Mouse (Mus musculus) adrenal gland, postnatal 14 days (tissue): ENCODE results near the gene Olfr806. TPM values are rescaled to one million over a fixed set of nuclear protein-coding genes. Genes with fewer than 3 reads are reported as not detected.

Source experiments
- DNase-seq: peaks from one replicate; pipeline ENCODE4 v3.0.0; 2021; ENCODE audit warnings: mixed read lengths
- long read RNA-seq, 2 experiments: library from polyadenylated mRNA; stranded (forward); transcript quantifications; one replicate each; pipeline ENCODE4 v2.0.0; 2021
- microRNA-seq, 2 experiments: library from miRNA; unstranded; fragments of <30 nt; microRNA quantifications; one replicate each; pipeline ENCODE4 v1.2.0; 2021
- total RNA-seq: library from RNA; stranded (reverse); gene quantifications from 2 replicates; pipeline ENCODE4 v1.2.3, GENCODE M21; 2021

Olfr806 gene
- not detected in 2 replicates for total RNA-seq
- long read RNA-seq, experiment 1, result 0 reads
- long read RNA-seq, experiment 2, result 0 reads

- DNase-seq, result no peak
Measured at GRCm38 (mm10) chr10:129741821-129742220, at the start of gene Olfr806. TSS of gene Olfr806 (minus strand) at chr10:129741921.

GRCm38 (mm10) chr10:129778123-129778522 is 36.4 kb upstream of the Olfr806 start:
- DNase-seq, result no peak

- DNase-seq, result no peak
Measured at GRCm38 (mm10) chr10:129774338-129774737, 32.6 kb upstream of the Olfr806 start, which contains the start of gene Olfr809. TSS of gene Olfr809 (plus strand) at chr10:129774638.

- DNase-seq, result no peak
Measured at GRCm38 (mm10) chr10:129765182-129765581, 23.5 kb upstream of the Olfr806 start, which contains the start of gene Olfr808. TSS of gene Olfr808 (plus strand) at chr10:129765482.

GRCm38 (mm10) chr10:129757693-129758092 is 16.0 kb upstream of the Olfr806 start, which contains the start of gene Olfr807:
TSS of gene Olfr807 (minus strand) at chr10:129757793.
- DNase-seq, result no peak

GRCm38 (mm10) chr10:129729275-129729674 is 12.4 kb downstream of the Olfr806 start, which contains the start of gene Olfr805:
TSS of gene Olfr805 (minus strand) at chr10:129729375.
- DNase-seq, result no peak

GRCm38 (mm10) chr10:129702910-129703309 is 38.8 kb downstream of the Olfr806 start, which contains the start of gene Olfr804:
TSS of gene Olfr804 (plus strand) at chr10:129703210.
- no peak for DNase-seq

GRCm38 (mm10) chr10:129694186-129694585 is 47.5 kb downstream of the Olfr806 start, which contains the start of gene Olfr803:
TSS of gene Olfr803 (minus strand) at chr10:129694286.
- DNase-seq, result no peak

- no peak for DNase-seq
Measured at GRCm38 (mm10) chr10:129688069-129688468, 53.7 kb downstream of the Olfr806 start, which contains the start of gene Olfr802. TSS of gene Olfr802 (minus strand) at chr10:129688169.

Small RNAs within 50 kb of the gene (microRNA-seq; reads per million reads assigned to microRNA genes)
- 0 reads per million in 2 experiments for gene Gm24485

Other genes starting within 250 kb of the Olfr806 start
- gene Olfr790, start 243.4 kb downstream of the Olfr806 start, total RNA-seq, result not detected in 2 replicates
- not detected in 2 replicates for gene Olfr791, start 220.1 kb downstream of the Olfr806 start, total RNA-seq
- not detected in 2 replicates for gene Olfr792, start 202.8 kb downstream of the Olfr806 start, total RNA-seq
- not detected in 2 replicates for gene Olfr794, start 174.3 kb downstream of the Olfr806 start, total RNA-seq
- not detected in 2 replicates for gene Olfr796, start 129.4 kb downstream of the Olfr806 start, total RNA-seq
- gene Olfr798, start 114.0 kb downstream of the Olfr806 start, total RNA-seq, result not detected in 2 replicates
- gene Olfr799, start 104.4 kb downstream of the Olfr806 start, total RNA-seq, result not detected in 2 replicates
- not detected in 2 replicates for gene Olfr800, start 84.2 kb downstream of the Olfr806 start, total RNA-seq
- not detected in 2 replicates for gene Olfr801, start 68.1 kb downstream of the Olfr806 start, total RNA-seq
- gene Olfr802, start 53.8 kb downstream of the Olfr806 start, total RNA-seq, result not detected in 2 replicates
- not detected in 2 replicates for gene Olfr803, start 47.6 kb downstream of the Olfr806 start, total RNA-seq
- not detected in 2 replicates for gene Olfr804, start 38.7 kb downstream of the Olfr806 start, total RNA-seq
- gene Olfr805, start 12.5 kb downstream of the Olfr806 start, total RNA-seq, result not detected in 2 replicates
- not detected in 2 replicates for gene Olfr807, start 15.9 kb upstream of the Olfr806 start, total RNA-seq
- gene Olfr808, start 23.6 kb upstream of the Olfr806 start, total RNA-seq, result not detected in 2 replicates
- gene Olfr809, start 32.7 kb upstream of the Olfr806 start, total RNA-seq, result not detected in 2 replicates
- gene Olfr810, start 53.0 kb upstream of the Olfr806 start, total RNA-seq, result not detected in 2 replicates
- not detected in 2 replicates for gene Olfr811, start 62.5 kb upstream of the Olfr806 start, total RNA-seq
- gene Olfr812, start 104.2 kb upstream of the Olfr806 start, total RNA-seq, result not detected in 2 replicates
- not detected in 2 replicates for gene Olfr813, start 113.4 kb upstream of the Olfr806 start, total RNA-seq
- gene Olfr814, start 137.9 kb upstream of the Olfr806 start, total RNA-seq, result not detected in 2 replicates
- gene Olfr815, start 163.9 kb upstream of the Olfr806 start, total RNA-seq, result not detected in 2 replicates
- gene Olfr816, start 173.7 kb upstream of the Olfr806 start, total RNA-seq, result not detected in 2 replicates
- not detected in 2 replicates for gene Olfr818, start 207.2 kb upstream of the Olfr806 start, total RNA-seq
- gene Olfr819, start 225.3 kb upstream of the Olfr806 start, total RNA-seq, result not detected in 2 replicates
- gene Olfr247, start 234.2 kb upstream of the Olfr806 start, total RNA-seq, result not detected in 2 replicates
- gene Gm10310, start 243.1 kb upstream of the Olfr806 start, total RNA-seq, result not detected in 2 replicates